Mouse (Mus musculus) kidney, postnatal 0 days (tissue): ENCODE data around the gene Psmd2. TPM values are rescaled to one million over a fixed set of nuclear protein-coding genes. Genes with fewer than 3 reads are reported as not detected.

ENCODE experiments used
- ATAC-seq: fragments of 200-750 bp; cut with Nextera tagmentation; replicated peaks from 2 replicates; pipeline ENCODE4 v1.8.0; 2017; ENCODE audit warnings: low read depth, moderate number of reproducible peaks, moderate TSS enrichment, moderate library complexity; ENCODE audit not compliant: low FRiP score
- DNase-seq: peaks from one replicate; pipeline ENCODE4 v3.0.0-alpha.2; 2016; ENCODE audit warnings: low spot score
- H3K27ac ChIP-seq: fragments of 300-500 bp; sonication (generic); 2 replicates; pipeline ENCODE4 v1.5.1; 2014; ENCODE audit warnings: mild to moderate bottlenecking
- H3K27me3 ChIP-seq: fragments of 300-500 bp; sonication (generic); 2 replicates; pipeline ENCODE4 v1.6.1; 2014; ENCODE audit warnings: low read length, mixed read lengths; ENCODE audit not compliant: insufficient read depth
- H3K36me3 ChIP-seq: fragments of 300-500 bp; sonication (generic); 2 replicates; pipeline ENCODE4 v1.6.1; 2014; ENCODE audit warnings: low read length, mixed read lengths; ENCODE audit not compliant: insufficient read depth
- H3K4me1 ChIP-seq: fragments of 300-500 bp; sonication (generic); replicated peaks from 2 replicates; pipeline ENCODE4 v1.6.1; 2014; ENCODE audit warnings: antibody characterized with exemption, low read length, mixed read lengths; ENCODE audit not compliant: insufficient read depth
- H3K4me2 ChIP-seq: fragments of 300-500 bp; sonication (generic); 2 replicates; pipeline ENCODE4 v1.6.1; 2014; ENCODE audit warnings: mild to moderate bottlenecking, low read length, moderate library complexity, mixed read lengths
- H3K4me3 ChIP-seq: fragments of 300-500 bp; sonication (generic); replicated peaks from 2 replicates; pipeline ENCODE4 v1.5.1; 2014; ENCODE audit warnings: low read depth, low read length
- H3K9ac ChIP-seq: fragments of 300-500 bp; sonication (generic); 2 replicates; pipeline ENCODE4 v1.6.1; 2014; ENCODE audit warnings: low read depth, low read length
- H3K9me3 ChIP-seq: fragments of 300-500 bp; sonication (generic); replicated peaks from 2 replicates; pipeline ENCODE4 v1.6.1; 2016; ENCODE audit warnings: low read length, inconsistent platforms, mixed read lengths
- CTCF ChIP-seq: IDR thresholded peaks from 2 replicates; pipeline ENCODE4 v1.5.1; 2016; ENCODE audit warnings: antibody characterized with exemption, low read depth, mild to moderate bottlenecking, moderate library complexity
- WGBS: fragments of 180-500 bp; shearing (Covaris S2); extraction: QIAGEN DNeasy Blood & Tissue Kit; methylation state at CpG from one replicate; pipeline ENCODE4 v1.1.7; 2014; 5-methylcytosine and 5-hydroxymethylcytosine counted together
- polyA plus RNA-seq: library from polyadenylated mRNA; unstranded; fragments of >200 nt; fragmentation: Nextera tagmentation; extraction: Ambion mirVana; gene quantifications from 2 replicates; pipeline ENCODE4 v1.2.1, GENCODE M21; 2015

Psmd2 gene
- polyA plus RNA-seq, 1 experiment from 2014 or later = 212 TPM

GRCm38 (mm10) chr16:20620399-20620735 lies 31.1 kb upstream of the Psmd2 start:
- ATAC-seq (no peak), DNase-seq (no peak)
- Histone ChIP-seq H3K9me3 (no peaks in the 10 kb centered on the region), H3K4me3 (peak overlapping the region; percentile 70), H3K27me3 (0 out of 2 replicates have a peak, but pooled peaks cover 6% of the 10 kb centered on the region), H3K9ac (no peak overlapping the region), H3K36me3 (no peaks in the 10 kb centered on the region), H3K4me2 (peak overlapping the region; percentile 99), H3K4me1 (peaks cover 24% of the 10 kb centered on the region; the same call in 1 of the 2 replicates), H3K27ac (no peak overlapping the region)
- no peak for TF ChIP-seq CTCF
- WGBS = 0% methylated on average over 9 of the region's 9 CpGs

GRCm38 (mm10) chr16:20620751-20621190 lies 30.7 kb upstream of the Psmd2 start:
- no peak for TF ChIP-seq CTCF
- H3K36me3 ChIP-seq = no peaks in the 10 kb centered on the region
- peaks cover 24% of the 10 kb centered on the region; the same call in 1 of the 2 replicates for H3K4me1 ChIP-seq
- H3K9me3 ChIP-seq = no peaks in the 10 kb centered on the region
- ATAC-seq (no peak), DNase-seq (no peak)
- peak overlapping the region; percentile 99 for H3K4me2 ChIP-seq
- H3K4me3 ChIP-seq = peak overlapping the region; percentile 70
- 0 out of 2 replicates have a peak, but pooled peaks cover 6% of the 10 kb centered on the region for H3K27me3 ChIP-seq
- WGBS = under 1% methylated on average over 32 of the region's 32 CpGs
- H3K27ac ChIP-seq = no peak overlapping the region
- H3K9ac ChIP-seq = peak overlapping the region; percentile 54

- Histone ChIP-seq H3K9ac (peak within 1 kb of the TSS; percentile 54), H3K4me2 (peak within 1 kb of the TSS; percentile 99), H3K27ac (peak within 1 kb of the TSS; percentile 19; the same call in 1 of the 2 replicates), H3K9me3 (no peaks in the 10 kb centered on the region), H3K27me3 (0 out of 2 replicates have a peak, but pooled peaks cover 6% of the 10 kb centered on the region), H3K36me3 (no peaks in the 10 kb centered on the region), H3K4me1 (peaks cover 24% of the 10 kb centered on the region; the same call in 1 of the 2 replicates), H3K4me3 (peak within 1 kb of the TSS; percentile 70)
- TF ChIP-seq CTCF = no peak
- WGBS = under 1% methylated on average over 79 of the region's 92 CpGs
- ATAC-seq = peak; percentile 75
- DNase-seq = peak; percentile 46
Measured at GRCm38 (mm10) chr16:20621191-20621990, 30.1 kb upstream of the Psmd2 start, which contains the start of gene Camk2n2. TSS of gene Camk2n2 (minus strand) at chr16:20621287.

GRCm38 (mm10) chr16:20621991-20622685 lies 29.3 kb upstream of the Psmd2 start:
- H3K4me2 ChIP-seq = peak overlapping the region; percentile 99
- peak overlapping the region; percentile 70 for H3K4me3 ChIP-seq
- peaks cover 24% of the 10 kb centered on the region; the same call in 1 of the 2 replicates for H3K4me1 ChIP-seq
- WGBS = under 1% methylated on average over 37 of the region's 37 CpGs
- H3K36me3 ChIP-seq = no peaks in the 10 kb centered on the region
- DNase-seq = peak; percentile 27
- peak overlapping the region; percentile 54; the same call in 1 of the 2 replicates for H3K9ac ChIP-seq
- 0 out of 2 replicates have a peak, but pooled peaks cover 6% of the 10 kb centered on the region for H3K27me3 ChIP-seq
- H3K27ac ChIP-seq = no peak overlapping the region
- ATAC-seq = peak; percentile 25; the same call in 1 of the 2 replicates
- no peaks in the 10 kb centered on the region for H3K9me3 ChIP-seq
- TF ChIP-seq CTCF = no peak

- WGBS = 55% methylated on average over 2 of the region's 2 CpGs
- Histone ChIP-seq H3K4me3 (no peak overlapping the region), H3K36me3 (no peaks in the 10 kb centered on the region), H3K4me1 (peaks cover 24% of the 10 kb centered on the region; the same call in 1 of the 2 replicates), H3K27me3 (0 out of 2 replicates have a peak, but pooled peaks cover 6% of the 10 kb centered on the region), H3K27ac (no peak overlapping the region), H3K4me2 (no peak overlapping the region), H3K9me3 (no peaks in the 10 kb centered on the region), H3K9ac (no peak overlapping the region)
- DNase-seq (no peak), ATAC-seq (no peak)
- no peak for TF ChIP-seq CTCF
Measured at GRCm38 (mm10) chr16:20623211-20623610, 28.2 kb upstream of the Psmd2 start.

GRCm38 (mm10) chr16:20628871-20629391 lies 22.5 kb upstream of the Psmd2 start:
- 53% methylated on average over 11 of the region's 11 CpGs for WGBS
- Histone ChIP-seq H3K9ac (no peak overlapping the region), H3K4me2 (no peak overlapping the region), H3K4me1 (no peaks in the 10 kb centered on the region), H3K4me3 (no peak overlapping the region), H3K36me3 (no peaks in the 10 kb centered on the region), H3K27ac (no peak overlapping the region), H3K27me3 (peaks cover 7% of the 10 kb centered on the region; the same call in 1 of the 2 replicates), H3K9me3 (no peaks in the 10 kb centered on the region)
- ATAC-seq (no peak), DNase-seq (no peak)
- TF ChIP-seq CTCF = no peak
